Mouse (Mus musculus) granulocyte monocyte progenitor cell, adult 5-6 weeks (primary cell): ENCODE measurements around the gene Pip4k2a. TPM values are rescaled to one million over a fixed set of nuclear protein-coding genes. Genes with fewer than 3 reads are reported as not detected.
"Not testable (repeated sequence)": the region's sequence is repeated elsewhere in the genome, so short reads cannot be mapped to it uniquely, and the experiment has no call there.

Source experiments
- ATAC-seq: replicated peaks from 2 replicates; pipeline ENCODE4 v1.8.0; 2016; ENCODE audit warnings: mild to moderate bottlenecking, moderate TSS enrichment, inconsistent platforms; ENCODE audit not compliant: poor library complexity, severe bottlenecking
- total RNA-seq, 2 experiments: library from RNA; stranded (forward) in 1 of 2; stranded (reverse) in 1 of 2; fragments of 200-712, 200-1000 nt in 1 of 2; fragments of >200 nt in 1 of 2; fragmentation: Nextera tagmentation in 1 of 2; gene quantifications; 2 replicates each; pipeline ENCODE4 v1.2.3; 2014 to 2017

The Pip4k2a gene
- total RNA-seq, 2 experiments from 2014 or later, result 16.7 to 29.3 TPM

- ATAC-seq, result no peak
Observed at GRCm38 (mm10) chr2:18909713-18910112, 88.2 kb downstream of the Pip4k2a start.

DNA sequence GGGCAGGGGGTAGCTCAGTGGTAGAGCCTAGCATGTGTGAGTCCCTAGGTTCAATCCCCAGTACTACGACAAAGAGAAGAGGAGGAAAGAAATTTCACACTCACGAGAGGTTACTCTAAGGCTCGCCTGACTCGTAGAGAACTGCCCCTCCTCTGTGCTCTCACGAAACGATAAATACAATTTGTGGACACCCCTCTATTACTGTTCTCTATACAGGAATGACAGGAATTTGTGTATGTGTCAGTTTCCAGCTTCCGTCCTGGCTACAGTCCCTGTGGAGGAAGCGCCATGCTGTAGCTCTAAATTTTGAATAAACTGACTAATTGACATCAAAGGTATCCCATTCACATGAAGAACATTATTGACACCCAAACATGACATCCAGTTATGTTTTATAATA is 90.7 kb downstream of the Pip4k2a start:
- no peak for ATAC-seq

GRCm38 (mm10) chr2:18906421-18907084 is 91.4 kb downstream of the Pip4k2a start:
- no peak for ATAC-seq

DNA sequence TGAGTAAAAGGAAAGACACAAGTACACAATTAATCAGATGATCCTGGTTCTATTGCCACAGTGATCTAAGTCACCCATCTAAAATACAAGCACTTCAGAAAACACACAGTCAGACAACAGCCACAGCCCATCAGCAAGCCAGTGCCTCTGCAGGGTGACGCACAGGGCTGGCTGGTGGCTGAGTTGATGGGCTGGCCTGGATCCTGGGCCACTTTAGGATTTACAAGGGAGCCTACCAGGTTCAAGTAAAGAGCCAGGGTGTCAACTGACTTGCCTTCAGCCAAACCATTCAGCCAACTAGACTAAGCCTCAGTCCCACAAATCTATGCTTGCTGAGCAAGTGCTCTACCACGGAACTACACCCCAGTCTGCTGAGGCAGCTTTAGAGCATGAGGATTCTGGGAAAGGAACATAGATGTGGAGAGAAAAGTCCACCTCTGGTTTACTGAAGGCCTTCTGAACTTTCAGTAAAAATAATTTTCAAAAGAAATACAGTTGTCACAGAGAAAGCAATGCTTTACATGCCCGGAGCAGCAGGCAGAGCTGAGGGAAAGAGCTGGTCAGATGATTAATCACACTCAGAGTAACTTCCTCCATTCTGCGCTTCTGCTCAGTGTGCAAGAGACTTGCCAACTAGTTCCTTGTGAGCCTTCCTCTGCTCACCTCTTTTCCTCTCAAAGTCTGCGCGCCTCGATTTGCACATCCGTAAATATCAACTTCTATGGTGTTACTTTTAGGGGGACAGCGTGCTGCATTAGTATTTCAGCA is 94.4 kb downstream of the Pip4k2a start:
- ATAC-seq, result peak; percentile 70

DNA sequence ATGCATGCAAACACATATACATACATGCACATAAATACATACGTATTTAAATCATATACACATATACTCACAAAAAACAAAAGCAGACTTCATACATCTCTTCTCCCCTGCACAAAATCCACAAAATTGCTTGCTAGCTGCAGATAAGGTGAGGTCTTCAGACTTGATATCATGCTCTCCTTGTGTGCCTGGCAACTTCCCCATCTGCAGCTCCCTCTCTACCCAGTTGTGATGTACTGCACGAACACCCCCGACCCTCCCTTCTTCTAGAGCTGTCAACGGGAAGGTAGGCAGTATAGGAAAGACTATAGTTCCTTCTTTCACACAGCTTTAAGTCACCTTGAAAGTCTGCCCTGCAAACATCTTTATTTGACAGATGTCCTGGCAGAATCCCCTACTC is 96.8 kb downstream of the Pip4k2a start:
- no peak for ATAC-seq

- ATAC-seq, result no peak
Observed at GRCm38 (mm10) chr2:18900635-18901034, 97.3 kb downstream of the Pip4k2a start.

DNA sequence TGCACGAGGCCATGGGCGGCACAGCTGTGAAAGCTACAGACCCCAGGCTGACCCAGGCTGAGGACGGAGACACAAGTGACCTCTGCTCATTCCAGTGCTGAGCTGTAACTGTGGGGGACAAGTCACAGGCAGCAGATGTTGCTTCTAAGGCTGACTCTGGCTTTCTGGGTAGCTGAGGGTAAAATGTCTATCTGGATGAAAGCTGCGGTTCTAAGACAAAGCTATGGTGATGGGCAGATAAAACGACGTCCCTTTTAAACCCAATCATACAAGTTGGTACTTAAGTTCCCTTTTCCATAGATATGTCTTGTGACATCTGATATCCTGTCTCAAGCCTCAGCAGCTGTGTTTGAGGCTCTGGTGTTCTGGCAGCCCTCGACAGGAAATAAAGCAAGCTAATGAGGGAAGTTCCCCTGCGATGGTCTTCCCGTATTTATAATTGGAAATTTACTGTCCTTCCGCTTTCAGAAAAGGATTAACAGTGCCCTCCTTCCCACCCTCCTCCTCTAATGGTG is 100.1 kb downstream of the Pip4k2a start:
- peak; percentile 96 for ATAC-seq

- no peak for ATAC-seq
Observed at GRCm38 (mm10) chr2:18896015-18896414, 101.9 kb downstream of the Pip4k2a start.

- not testable (repeated sequence) for ATAC-seq
Observed at GRCm38 (mm10) chr2:18893336-18893735, 104.6 kb downstream of the Pip4k2a start.

DNA sequence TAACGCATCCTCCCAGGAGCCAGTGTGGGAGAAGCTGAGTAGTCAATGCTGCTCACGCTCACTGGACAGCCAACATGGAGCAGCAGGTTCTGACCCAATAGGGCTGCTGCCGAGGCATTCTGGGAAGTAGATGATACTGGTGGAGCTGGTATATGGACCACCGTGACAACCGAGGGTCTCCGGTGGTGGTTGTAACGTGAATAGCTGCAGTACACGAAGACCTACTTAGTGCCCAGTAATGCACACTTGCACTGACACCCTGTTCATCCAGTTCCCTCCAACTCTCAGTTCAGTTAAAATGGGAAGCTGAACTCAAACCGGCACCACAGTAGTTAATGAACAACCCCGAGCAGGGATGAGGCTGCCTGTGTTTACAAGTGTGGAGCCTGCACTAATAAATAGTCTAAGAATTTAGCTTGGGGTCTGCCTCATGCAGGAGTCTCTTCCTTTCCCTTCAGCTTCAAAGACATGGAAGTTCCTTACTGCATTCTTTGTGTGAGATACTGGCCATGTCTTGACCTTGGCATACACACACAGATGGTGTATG is 105.9 kb downstream of the Pip4k2a start:
- ATAC-seq, result 0 out of 2 replicates have a peak, but pooled peaks have one; percentile 21

DNA sequence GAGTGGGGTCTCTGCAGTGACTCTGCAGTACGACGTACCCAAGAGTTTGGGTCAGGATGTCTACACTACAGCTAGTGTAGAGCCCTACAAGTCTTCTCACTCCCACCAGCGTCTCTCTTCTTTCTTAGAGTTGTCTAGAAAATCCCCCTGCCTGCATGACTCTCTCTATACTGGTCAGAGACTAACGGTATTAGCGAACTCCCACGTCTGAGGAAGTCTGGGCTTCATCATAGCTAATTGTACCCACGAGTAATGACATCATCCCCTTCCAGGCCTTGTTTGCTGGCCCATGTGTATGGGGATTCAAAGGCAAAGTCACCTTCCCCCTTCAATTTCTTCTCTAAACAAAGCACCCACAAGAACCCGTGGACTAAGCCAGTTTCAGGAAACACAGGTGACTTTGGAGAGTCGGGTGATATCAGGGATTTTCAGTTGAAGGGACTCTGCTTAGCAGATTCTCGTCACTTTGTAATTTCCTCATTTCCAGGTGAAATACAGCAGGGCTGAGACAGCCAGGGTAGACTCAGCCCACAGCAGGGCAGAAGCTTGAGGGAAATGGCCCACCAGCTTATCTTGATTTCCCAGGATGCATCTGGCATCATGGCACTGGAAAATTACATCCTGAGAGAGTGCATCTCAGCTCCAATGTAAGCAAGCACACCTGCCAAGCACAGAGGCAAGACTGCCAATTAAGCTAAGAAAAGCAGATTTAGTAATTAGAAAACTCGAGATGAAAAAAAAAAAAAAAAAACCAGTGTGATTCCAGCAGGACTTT is 107.5 kb downstream of the Pip4k2a start:
- peak; percentile 55; the same call in 1 of the 2 replicates for ATAC-seq

DNA sequence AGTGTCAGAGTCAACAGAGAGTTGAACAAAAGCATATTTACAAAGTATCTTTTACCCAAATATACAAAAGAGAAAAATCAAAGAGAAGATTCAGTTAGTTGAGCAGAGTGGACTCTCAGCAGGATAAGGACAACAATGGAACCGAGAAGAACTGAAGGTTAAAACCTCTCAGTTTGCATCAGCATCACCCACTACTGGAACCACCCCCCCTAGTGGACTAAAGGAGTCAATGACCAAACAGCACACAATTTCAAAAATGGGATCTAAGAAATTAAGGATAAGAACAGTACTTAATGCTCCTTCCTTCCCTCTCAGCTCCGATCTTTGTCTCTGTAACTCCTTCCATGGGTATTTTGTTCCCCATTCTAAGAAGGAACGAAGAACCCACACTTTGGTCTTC is 113.6 kb downstream of the Pip4k2a start:
- no peak for ATAC-seq

DNA sequence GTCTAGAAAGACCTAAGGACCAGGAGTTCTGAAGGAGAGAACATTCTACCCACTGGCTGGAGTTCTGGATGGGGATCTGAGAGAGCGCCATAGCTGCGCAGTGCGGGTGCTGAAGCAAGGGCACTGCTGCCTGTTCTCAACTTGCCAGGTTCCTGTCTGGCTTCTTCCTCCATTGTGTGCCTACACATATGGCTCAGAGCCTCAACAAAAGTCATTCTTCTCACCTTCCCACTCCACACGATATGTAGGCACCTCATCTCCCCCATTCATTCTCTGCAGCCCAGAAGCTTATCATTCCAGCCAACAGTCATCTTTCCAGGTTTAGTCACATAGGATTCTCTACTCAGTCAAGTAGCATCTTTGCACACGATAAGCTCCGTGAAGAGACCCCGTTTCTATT is 123.3 kb downstream of the Pip4k2a start:
- no peak for ATAC-seq

DNA sequence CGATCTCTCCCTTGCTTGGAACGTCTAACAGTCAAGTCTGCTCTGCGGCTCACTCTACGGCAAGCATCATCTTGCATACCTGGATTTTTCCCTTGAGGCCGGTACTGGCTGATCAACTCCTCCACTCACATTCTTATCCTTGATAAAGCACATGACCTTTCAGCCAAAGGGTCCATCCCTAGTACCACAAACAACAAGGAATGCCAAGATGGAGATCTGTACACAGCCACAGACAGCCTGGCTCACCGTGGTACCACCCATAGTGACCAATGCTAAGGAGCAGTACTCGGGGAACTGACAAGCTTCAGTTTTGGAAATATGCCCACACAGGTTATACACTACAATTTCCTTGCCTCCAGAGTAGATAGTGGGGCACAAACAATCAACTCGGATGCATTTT is 123.9 kb downstream of the Pip4k2a start:
- ATAC-seq, result no peak

DNA sequence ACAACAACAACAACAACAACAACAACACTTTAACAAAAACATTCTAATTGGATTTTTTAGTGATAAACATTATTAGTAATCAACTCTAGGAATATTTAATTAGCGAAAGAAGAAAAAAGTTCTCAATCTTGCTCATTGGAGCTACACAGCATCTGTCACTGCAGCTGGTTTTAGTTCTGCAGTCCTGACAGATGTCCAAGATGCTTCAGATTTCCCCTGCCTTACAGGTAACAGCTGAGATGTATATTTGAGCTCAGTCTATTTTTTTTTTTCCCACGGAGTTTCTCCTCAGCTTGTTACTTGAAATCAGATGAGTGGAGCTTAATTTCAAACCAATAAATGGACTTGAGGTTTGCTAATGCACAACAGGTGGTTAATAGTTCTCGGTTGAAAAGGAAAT is 124.5 kb downstream of the Pip4k2a start:
- no peak for ATAC-seq

- peak; percentile 90 for ATAC-seq
Observed at GRCm38 (mm10) chr2:18872797-18873196, 125.1 kb downstream of the Pip4k2a start.

- no peak for ATAC-seq
Observed at GRCm38 (mm10) chr2:18871087-18871486, 126.8 kb downstream of the Pip4k2a start.

- ATAC-seq, result no peak
Observed at GRCm38 (mm10) chr2:18867069-18867468, 130.9 kb downstream of the Pip4k2a start.

DNA sequence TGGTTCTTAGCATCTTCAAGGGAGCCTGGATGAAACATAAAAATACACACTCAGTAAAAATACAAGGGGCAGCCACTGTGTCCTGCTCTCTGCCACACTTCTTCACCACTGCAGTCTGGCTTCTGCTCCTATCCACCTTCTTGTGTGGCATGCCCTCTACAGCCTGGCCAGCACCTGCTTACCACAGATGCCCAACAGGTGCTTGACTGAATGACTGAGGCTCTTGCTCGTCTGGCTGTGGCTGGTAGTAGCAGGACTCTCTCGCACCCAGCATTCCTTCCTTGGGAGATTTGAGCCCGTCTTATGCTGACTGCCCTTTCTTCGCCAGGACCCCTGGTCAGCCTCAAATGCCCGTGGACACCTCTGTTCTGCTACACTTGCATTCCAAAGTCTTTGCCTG is 133.2 kb downstream of the Pip4k2a start:
- no peak for ATAC-seq

DNA sequence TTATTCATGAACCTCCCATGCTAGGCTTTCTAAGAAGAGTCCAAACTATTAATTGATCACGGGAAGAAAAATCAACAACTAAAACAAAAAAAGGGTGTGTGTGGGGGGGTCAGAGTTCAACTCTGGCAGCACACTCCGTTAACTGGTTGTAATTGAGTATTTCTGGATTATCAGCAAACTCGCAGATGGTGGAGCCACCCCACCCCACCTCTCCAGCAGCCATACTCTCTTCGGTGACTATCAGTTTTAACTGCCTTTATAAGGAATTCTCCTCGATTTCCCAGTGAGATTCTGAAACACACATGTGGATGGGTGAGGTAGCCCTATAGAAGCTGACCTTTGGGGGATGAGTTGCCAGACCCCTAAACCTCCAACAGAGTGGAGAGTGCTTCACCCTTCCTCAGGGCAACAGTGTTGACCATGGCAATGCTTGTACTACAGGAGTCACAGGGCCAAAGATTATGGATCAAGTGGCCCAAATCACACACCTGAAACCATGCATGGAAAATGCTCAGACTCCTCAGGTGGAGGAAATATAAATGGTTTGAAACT is 136.2 kb downstream of the Pip4k2a start:
- ATAC-seq, result no peak
